Mouse (Mus musculus): ENCODE measurements around the gene Pik3c2g.

DNA sequence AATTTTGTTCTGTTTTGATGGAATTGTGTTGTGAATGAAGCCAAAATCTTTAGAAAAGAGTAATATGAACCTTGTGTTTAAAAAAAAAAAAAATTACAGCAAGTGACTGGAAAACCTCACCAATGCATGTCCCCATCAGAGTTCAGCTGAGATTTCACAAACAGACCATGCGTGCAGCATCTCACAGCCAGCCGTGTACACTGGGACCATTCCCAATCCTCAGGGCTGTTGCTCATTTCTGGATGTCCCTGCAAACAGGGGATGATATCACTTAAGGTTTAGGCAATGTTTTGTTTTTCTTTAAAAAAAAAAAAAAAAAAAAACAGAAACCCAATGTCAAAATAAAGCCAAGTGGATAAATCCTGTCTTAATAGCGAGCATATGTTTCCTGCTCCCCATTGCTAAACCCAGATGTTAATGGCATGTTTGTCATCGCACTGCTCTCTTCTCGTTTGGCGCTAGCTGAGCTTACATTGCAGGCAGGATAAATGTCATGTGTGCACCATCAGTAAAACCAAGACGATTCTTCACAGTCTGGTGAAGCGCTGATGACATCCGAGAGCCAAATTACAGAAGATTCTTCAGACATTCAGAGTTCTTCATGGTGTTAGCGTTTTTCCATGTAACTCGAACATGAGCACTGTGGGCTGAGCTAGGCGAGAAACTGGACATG lies 322.1 kb downstream of the Pik3c2g start:
- no peak for TF ChIP-seq EP300 (IDR thresholded peaks at IDR 0.05; ENCODE audit: insufficient read depth, low read depth, low read length)
- no peak for TF ChIP-seq CTCF (IDR thresholded peaks at IDR 0.05; ENCODE audit: low read depth, low read length)
- no peak for TF ChIP-seq POLR2A (IDR thresholded peaks at IDR 0.05; ENCODE audit: insufficient read depth, low read length)
